Mouse (Mus musculus): ENCODE measurements around the gene Camk2b. TPM values are rescaled to one million over a fixed set of nuclear protein-coding genes. Genes with fewer than 3 reads are reported as not detected.

The Camk2b gene
- polyA plus RNA-seq, 1 experiment from 2014 or later = 3.6 TPM

DNA sequence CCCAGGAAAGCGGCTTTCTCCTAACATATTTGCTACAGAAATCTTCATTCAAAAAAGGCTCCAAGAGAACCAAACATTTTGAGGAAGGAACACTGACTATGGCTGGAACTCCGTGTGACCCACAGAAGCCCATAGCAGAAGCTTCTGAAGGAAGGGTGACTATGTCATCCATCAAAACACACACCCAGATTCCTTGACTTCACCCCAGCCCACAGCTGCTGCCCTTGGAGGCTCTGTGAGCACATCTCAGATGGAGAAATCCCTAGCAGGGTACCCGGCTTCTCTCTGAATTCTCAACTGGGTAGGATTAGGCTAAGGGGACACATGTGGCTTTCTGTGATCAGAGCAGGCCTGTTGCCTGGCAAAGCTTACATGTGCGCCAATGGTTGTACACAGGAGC, 29.7 kb downstream of the Camk2b start:
- DNase-seq (ENCODE audit: low spot score) = no peak
- Histone ChIP-seq H3K36me3 (no peaks in the 10 kb centered on the region), H3K27ac (no peak overlapping the region), H3K4me1 (replicated peaks) (peaks cover 20% of the 10 kb centered on the region), H3K27me3 (ENCODE audit: insufficient read depth, poor library complexity, severe bottlenecking) (no peaks in the 10 kb centered on the region), H3K4me3 (no peak overlapping the region), H3K9me3 (no peaks in the 10 kb centered on the region; the same call in 1 of the 2 replicates)
- 94% methylated on average over 4 of the region's 4 CpGs for WGBS

GRCm38 (mm10) chr11:6035521-6035920, 30.6 kb downstream of the Camk2b start:
- Histone ChIP-seq H3K9me3 (no peaks in the 10 kb centered on the region; the same call in 1 of the 2 replicates), H3K27me3 (ENCODE audit: insufficient read depth, poor library complexity, severe bottlenecking) (no peaks in the 10 kb centered on the region), H3K4me1 (replicated peaks) (peaks cover 23% of the 10 kb centered on the region), H3K36me3 (no peaks in the 10 kb centered on the region), H3K4me3 (no peak overlapping the region), H3K27ac (no peak overlapping the region)
- 84% methylated on average over 3 of the region's 3 CpGs for WGBS
- DNase-seq (ENCODE audit: low spot score) = no peak

- WGBS = 95% methylated on average over 2 of the region's 2 CpGs
Measured at GRCm38 (mm10) chr11:6034740-6035139, 31.4 kb downstream of the Camk2b start.

DNA sequence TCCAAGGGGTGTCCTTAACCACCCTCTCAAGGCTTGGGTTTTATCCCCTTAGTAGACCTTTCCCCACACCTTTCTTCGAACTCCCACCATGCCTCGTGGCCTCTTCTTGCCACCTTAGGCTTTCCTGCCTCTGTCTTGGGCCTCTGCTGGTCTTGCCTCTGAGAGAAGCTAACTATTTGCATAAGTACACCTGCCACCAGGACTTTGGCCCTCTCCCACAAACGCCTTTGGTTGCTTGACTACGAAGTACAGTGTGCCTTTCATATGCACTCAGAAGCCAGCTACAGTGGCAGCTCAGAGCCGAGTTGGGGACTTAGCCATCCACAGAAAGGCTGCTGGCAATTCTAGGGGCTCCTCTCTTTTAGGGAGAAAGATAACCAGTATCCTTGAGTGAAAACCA, 32.4 kb downstream of the Camk2b start:
- 89% methylated on average over 5 of the region's 5 CpGs for WGBS

More at GRCm38 (mm10) chr11:6034740-6035139, 31.4 kb downstream of the Camk2b start:
- Histone ChIP-seq H3K27me3 (ENCODE audit: insufficient read depth, poor library complexity, severe bottlenecking) (no peaks in the 10 kb centered on the region), H3K4me1 (replicated peaks) (peaks cover 29% of the 10 kb centered on the region), H3K4me3 (no peak overlapping the region), H3K9me3 (no peaks in the 10 kb centered on the region; the same call in 1 of the 2 replicates), H3K36me3 (no peaks in the 10 kb centered on the region), H3K27ac (no peak overlapping the region)
- DNase-seq (ENCODE audit: low spot score) = no peak

GRCm38 (mm10) chr11:6033147-6033546, 33.0 kb downstream of the Camk2b start:
- Histone ChIP-seq H3K9me3 (no peaks in the 10 kb centered on the region; the same call in 1 of the 2 replicates), H3K27me3 (ENCODE audit: insufficient read depth, poor library complexity, severe bottlenecking) (no peaks in the 10 kb centered on the region), H3K27ac (no peak overlapping the region), H3K4me3 (no peak overlapping the region), H3K4me1 (replicated peaks) (peaks cover 19% of the 10 kb centered on the region), H3K36me3 (no peaks in the 10 kb centered on the region)
- peak; percentile 24 for DNase-seq (ENCODE audit: low spot score)
- 75% methylated on average over 3 of the region's 3 CpGs for WGBS

More for the DNA sequence above, 32.4 kb downstream of the Camk2b start:
- H3K27ac ChIP-seq = no peak overlapping the region
- H3K27me3 ChIP-seq (ENCODE audit: insufficient read depth, poor library complexity, severe bottlenecking) = no peaks in the 10 kb centered on the region
- peaks cover 25% of the 10 kb centered on the region for H3K4me1 ChIP-seq (replicated peaks)
- no peak overlapping the region for H3K4me3 ChIP-seq
- H3K9me3 ChIP-seq = no peaks in the 10 kb centered on the region; the same call in 1 of the 2 replicates
- DNase-seq (ENCODE audit: low spot score) = no peak
- no peaks in the 10 kb centered on the region for H3K36me3 ChIP-seq

DNA sequence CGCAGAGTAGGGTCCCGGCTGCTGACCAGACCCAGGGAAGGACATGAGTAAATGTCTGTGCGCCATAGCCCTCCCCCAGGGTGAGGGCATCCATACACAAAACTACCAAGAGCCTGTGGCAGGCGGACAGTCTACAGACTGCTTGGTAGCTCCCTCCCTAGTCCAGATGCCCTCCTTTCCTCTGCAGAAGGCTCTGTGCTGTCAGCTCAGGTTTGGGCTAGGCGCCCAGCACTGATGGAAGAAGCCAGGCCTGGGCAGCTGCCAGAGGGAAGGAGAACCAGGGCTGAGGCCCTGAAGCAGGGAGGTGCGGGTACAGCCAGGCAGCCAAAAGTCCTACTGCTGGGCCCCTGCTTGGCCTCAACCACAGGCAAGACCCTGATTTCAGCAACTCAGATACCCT, 35.5 kb downstream of the Camk2b start:
- H3K27ac ChIP-seq = no peak overlapping the region
- 88% methylated on average over 6 of the region's 6 CpGs for WGBS

GRCm38 (mm10) chr11:6029790-6030189, 36.4 kb downstream of the Camk2b start:
- Histone ChIP-seq H3K27ac (no peak overlapping the region), H3K27me3 (ENCODE audit: insufficient read depth, poor library complexity, severe bottlenecking) (no peaks in the 10 kb centered on the region), H3K9me3 (no peaks in the 10 kb centered on the region; the same call in 1 of the 2 replicates), H3K4me1 (replicated peaks) (peaks cover 17% of the 10 kb centered on the region), H3K4me3 (no peak overlapping the region), H3K36me3 (no peaks in the 10 kb centered on the region)
- 65% methylated on average over 3 of the region's 3 CpGs for WGBS
- DNase-seq (ENCODE audit: low spot score) = no peak

More for the DNA sequence above, 35.5 kb downstream of the Camk2b start:
- no peaks in the 10 kb centered on the region for H3K36me3 ChIP-seq
- DNase-seq (ENCODE audit: low spot score) = no peak
- H3K4me1 ChIP-seq (replicated peaks) = peaks cover 11% of the 10 kb centered on the region; the same call in 1 of the 2 replicates
- no peaks in the 10 kb centered on the region; the same call in 1 of the 2 replicates for H3K9me3 ChIP-seq
- no peak overlapping the region for H3K4me3 ChIP-seq
- H3K27me3 ChIP-seq (ENCODE audit: insufficient read depth, poor library complexity, severe bottlenecking) = no peaks in the 10 kb centered on the region

DNA sequence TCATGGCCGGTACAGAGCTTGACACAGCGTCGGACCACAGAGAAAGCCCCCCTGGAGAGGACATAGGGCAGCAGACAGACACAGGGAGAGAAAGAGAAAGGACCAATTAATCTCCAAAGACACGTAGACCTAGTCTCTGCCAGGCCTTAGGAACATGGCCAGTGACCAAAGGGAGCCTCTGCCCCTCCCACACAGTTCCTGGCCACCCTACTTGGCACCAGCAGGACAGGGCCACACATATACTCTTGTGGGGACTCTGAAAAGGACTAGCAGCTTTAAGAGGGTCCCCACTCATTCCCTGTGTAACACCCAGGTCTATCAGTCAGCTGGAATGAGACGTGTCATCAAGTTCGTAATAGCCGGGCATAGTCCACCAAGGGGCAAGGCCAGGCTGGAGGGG, 37.3 kb downstream of the Camk2b start:
- Histone ChIP-seq H3K36me3 (no peaks in the 10 kb centered on the region), H3K4me1 (replicated peaks) (peaks cover 20% of the 10 kb centered on the region), H3K27ac (no peak overlapping the region), H3K9me3 (no peaks in the 10 kb centered on the region; the same call in 1 of the 2 replicates), H3K4me3 (no peak overlapping the region), H3K27me3 (ENCODE audit: insufficient read depth, poor library complexity, severe bottlenecking) (no peaks in the 10 kb centered on the region)
- WGBS = 81% methylated on average over 7 of the region's 7 CpGs
- no peak for DNase-seq (ENCODE audit: low spot score)

GRCm38 (mm10) chr11:6026361-6026760, 39.8 kb downstream of the Camk2b start:
- 67% methylated on average over 1 of the region's 1 CpGs for WGBS
- no peak overlapping the region for H3K27ac ChIP-seq
- H3K27me3 ChIP-seq (ENCODE audit: insufficient read depth, poor library complexity, severe bottlenecking) = no peaks in the 10 kb centered on the region
- DNase-seq (ENCODE audit: low spot score) = no peak
- no peak overlapping the region for H3K4me3 ChIP-seq
- no peaks in the 10 kb centered on the region for H3K9me3 ChIP-seq
- H3K4me1 ChIP-seq (replicated peaks) = peaks cover 21% of the 10 kb centered on the region
- H3K36me3 ChIP-seq = no peaks in the 10 kb centered on the region

DNA sequence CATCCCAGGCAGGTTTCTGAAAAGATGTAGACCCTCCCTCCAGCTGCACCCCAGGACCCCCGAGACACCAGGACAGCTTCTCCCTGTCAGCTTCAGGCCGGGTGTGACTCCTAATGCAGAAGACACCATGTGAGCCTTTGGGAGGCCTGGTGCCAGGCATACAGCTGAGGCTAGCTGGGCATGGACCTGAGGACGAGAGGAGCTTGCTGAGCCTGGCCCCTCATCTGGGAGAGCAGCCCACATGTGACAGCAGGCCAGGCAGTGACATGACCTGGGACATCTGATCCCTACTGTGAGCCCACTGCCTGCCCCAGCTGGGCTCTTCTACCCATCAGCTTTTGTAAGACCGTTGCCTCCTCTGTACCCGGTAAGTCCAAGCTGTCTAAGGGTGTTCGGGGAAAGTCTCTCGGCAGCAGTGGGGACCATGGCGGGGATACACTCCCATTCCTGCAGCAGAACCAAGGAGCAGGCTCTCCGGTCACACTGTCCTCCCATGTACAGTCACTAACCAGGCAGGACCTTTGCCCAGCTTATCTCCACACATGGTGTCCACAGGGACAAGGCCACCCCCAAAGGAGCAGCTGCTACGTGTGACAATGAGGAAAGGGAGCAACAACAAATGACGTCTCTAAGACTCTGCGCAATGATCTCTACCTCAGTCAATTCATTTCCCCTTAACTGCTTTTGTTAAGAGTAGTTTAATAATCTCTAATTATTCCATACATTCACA, 41.1 kb downstream of the Camk2b start:
- no peak overlapping the region for H3K4me3 ChIP-seq
- H3K27me3 ChIP-seq (ENCODE audit: insufficient read depth, poor library complexity, severe bottlenecking) = no peaks in the 10 kb centered on the region
- H3K27ac ChIP-seq = peak overlapping the region; percentile 12; the same call in 1 of the 2 replicates
- 78% methylated on average over 12 of the region's 12 CpGs for WGBS
- no peak for DNase-seq (ENCODE audit: low spot score)
- H3K9me3 ChIP-seq = no peaks in the 10 kb centered on the region
- peaks cover 22% of the 10 kb centered on the region for H3K4me1 ChIP-seq (replicated peaks)
- no peaks in the 10 kb centered on the region for H3K36me3 ChIP-seq

GRCm38 (mm10) chr11:6020897-6021839, 45.0 kb downstream of the Camk2b start:
- Histone ChIP-seq H3K4me1 (replicated peaks) (peaks cover 23% of the 10 kb centered on the region), H3K36me3 (no peaks in the 10 kb centered on the region), H3K9me3 (no peaks in the 10 kb centered on the region), H3K4me3 (no peak overlapping the region), H3K27ac (peak overlapping the region; percentile 35; the same call in 1 of the 2 replicates), H3K27me3 (ENCODE audit: insufficient read depth, poor library complexity, severe bottlenecking) (0 out of 2 replicates have a peak, but pooled peaks cover 3% of the 10 kb centered on the region)
- WGBS = 78% methylated on average over 17 of the region's 17 CpGs
- no peak for DNase-seq (ENCODE audit: low spot score)

GRCm38 (mm10) chr11:6020360-6020759, 45.8 kb downstream of the Camk2b start:
- H3K4me3 ChIP-seq = no peak overlapping the region
- no peaks in the 10 kb centered on the region for H3K9me3 ChIP-seq
- H3K4me1 ChIP-seq (replicated peaks) = peaks cover 23% of the 10 kb centered on the region
- no peaks in the 10 kb centered on the region for H3K36me3 ChIP-seq
- no peak overlapping the region for H3K27ac ChIP-seq
- WGBS = 82% methylated on average over 5 of the region's 5 CpGs
- no peak for DNase-seq (ENCODE audit: low spot score)
- H3K27me3 ChIP-seq (ENCODE audit: insufficient read depth, poor library complexity, severe bottlenecking) = 0 out of 2 replicates have a peak, but pooled peaks cover 3% of the 10 kb centered on the region
